Comparison of ENCODE assay signal across 17 mouse cellular contexts in the genomic region with DNA sequence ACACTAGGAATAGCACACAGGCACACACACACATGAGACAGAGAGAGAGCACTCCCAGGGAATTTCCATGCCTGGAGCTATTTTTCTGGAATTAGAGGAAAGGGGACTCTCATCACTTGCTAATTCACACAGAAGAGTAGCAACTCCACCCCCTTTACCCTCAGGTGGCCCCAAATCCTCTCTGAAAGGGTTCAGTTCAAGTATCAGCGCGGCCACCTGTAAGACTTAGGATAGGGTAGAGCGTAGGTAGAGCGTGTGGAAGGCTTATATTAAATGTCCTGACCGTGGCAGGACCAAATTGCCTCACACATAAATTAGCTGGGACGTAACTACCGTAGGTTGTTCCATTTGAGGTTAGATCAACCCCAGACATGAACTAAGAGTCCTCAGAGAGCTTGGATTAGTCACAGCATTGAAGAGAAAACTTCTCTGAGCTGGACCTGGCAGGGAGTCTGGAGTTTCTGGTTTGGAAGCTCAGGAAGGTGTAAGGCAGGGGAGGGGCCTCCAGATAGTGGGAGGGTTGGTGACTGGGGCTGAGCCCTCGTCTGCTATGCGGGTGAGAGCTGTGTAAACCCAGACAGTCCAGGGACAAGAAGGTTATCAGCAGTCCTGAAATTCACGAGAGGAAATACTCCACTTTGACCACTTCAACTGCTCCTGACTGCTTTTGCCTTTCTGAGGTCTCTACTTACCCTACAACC. TPM values are rescaled to one million over a fixed set of nuclear protein-coding genes. Genes with fewer than 3 reads are reported as not detected.
DNase-seq lines count a peak whose midpoint lies in the region; ATAC-seq lines count a peak whose summit lies in the region.
"Had no signal": no experiment of that assay in that cellular context is flagged by ENCODE, and none has a peak within 500 bp of the region (broad histone marks: within the 10 kb centered on the region; RNA-seq: fewer than 3 reads in every experiment).

No protein-coding gene starts in this region.

- H3K9ac ChIP-seq in midbrain, embryonic 13.5 days (replicated peaks), result no peak overlapping the region
- no peak overlapping the region for H3K9ac ChIP-seq in stomach, embryonic 16.5 days (ENCODE audit: low read length)

- no peak overlapping the region for H3K4me3 ChIP-seq in midbrain, embryonic 13.5 days (replicated peaks)
- no peak overlapping the region for H3K4me3 ChIP-seq in midbrain, embryonic 10.5 days
- no peak overlapping the region for H3K4me3 ChIP-seq in stomach, embryonic 16.5 days (replicated peaks; ENCODE audit: low read length)

- H3K9me3 ChIP-seq in midbrain, embryonic 13.5 days, result no peaks in the 10 kb centered on the region
- H3K9me3 ChIP-seq in midbrain, embryonic 10.5 days (replicated peaks), result no peaks in the 10 kb centered on the region
- no peaks in the 10 kb centered on the region for H3K9me3 ChIP-seq in stomach, embryonic 16.5 days (replicated peaks; ENCODE audit: control insufficient read depth, low read length)

- DNase-seq in CD4-positive, CD25-positive, alpha-beta regulatory T cell, adult 2 months (ENCODE audit: low read depth, low spot score), result peak; percentile 23
- DNase-seq in midbrain, embryonic 10.5 days (ENCODE audit: low spot score), result no peak
- DNase-seq in lung, adult 18-20 months, result peak; percentile 67 to 78
- no peak for DNase-seq in spleen, adult 18-20 months
- no peak for DNase-seq in adrenal gland, adult 8-10 months
- DNase-seq: cerebellum, adult 8-10 months; kidney, postnatal 36 days; right cerebral cortex, postnatal 25 days; thymus, adult 18-20 months had no signal

- no peak overlapping the region for H3K4me2 ChIP-seq in midbrain, embryonic 13.5 days (replicated peaks)
- H3K4me2 ChIP-seq in stomach, embryonic 16.5 days (ENCODE audit: low read depth, low read length), result no peak overlapping the region
- H3K4me2 ChIP-seq: midbrain, embryonic 11.5 days had no signal

- H3K27me3 ChIP-seq in midbrain, embryonic 13.5 days, result no peaks in the 10 kb centered on the region
- H3K27me3 ChIP-seq in midbrain, embryonic 10.5 days (ENCODE audit: low read depth, poor library complexity, severe bottlenecking), result no peaks in the 10 kb centered on the region
- no peaks in the 10 kb centered on the region for H3K27me3 ChIP-seq in stomach, embryonic 16.5 days (ENCODE audit: control insufficient read depth, insufficient read depth, low read length)
- H3K27me3 ChIP-seq: Patski had no signal

- no peak for ATAC-seq in CD4-positive, CD25-positive, alpha-beta regulatory T cell, adult 4 months
- ATAC-seq in midbrain, embryonic 13.5 days, result 0 out of 2 replicates have a peak, but pooled peaks have one; percentile 32
- ATAC-seq in stomach, embryonic 16.5 days (ENCODE audit: insufficient read depth, low FRiP score), result peak; percentile 82
- ATAC-seq: Patski had no signal

- peaks cover 70% of the 10 kb centered on the region for H3K36me3 ChIP-seq in midbrain, embryonic 13.5 days
- H3K36me3 ChIP-seq in midbrain, embryonic 10.5 days, result peaks cover 49% of the 10 kb centered on the region
- H3K36me3 ChIP-seq in stomach, embryonic 16.5 days (ENCODE audit: control insufficient read depth, insufficient read depth, low read length), result peaks cover 11% of the 10 kb centered on the region; the same call in 1 of the 2 replicates

- no peaks in the 10 kb centered on the region for H3K4me1 ChIP-seq in midbrain, embryonic 13.5 days (replicated peaks)
- H3K4me1 ChIP-seq in midbrain, embryonic 10.5 days, result 0 out of 2 replicates have a peak, but pooled peaks cover 4% of the 10 kb centered on the region
- no peaks in the 10 kb centered on the region for H3K4me1 ChIP-seq in stomach, embryonic 16.5 days (ENCODE audit: control insufficient read depth, insufficient read depth, low read length)

- WGBS in midbrain, embryonic 13.5 days, result 33% methylated on average over 10 of the region's 10 CpGs
- WGBS in midbrain, embryonic 10.5 days, result 20% methylated on average over 10 of the region's 10 CpGs
- 24% methylated on average over 10 of the region's 10 CpGs for WGBS in stomach, embryonic 16.5 days

- no peak overlapping the region for H3K27ac ChIP-seq in midbrain, embryonic 13.5 days
- no peak overlapping the region for H3K27ac ChIP-seq in midbrain, embryonic 10.5 days (replicated peaks)
- peak overlapping the region; percentile 46; the same call in 1 of the 2 replicates for H3K27ac ChIP-seq in stomach, embryonic 16.5 days (ENCODE audit: low read length)

RNA-seq across cellular contexts. Expression of gene Slc39a2, which starts 0.6 kb away (rescaled TPM):
- polyA plus RNA-seq in CD4-positive, CD25-positive, alpha-beta regulatory T cell, adult 4 months (2017; shearing (Covaris generic)), result under 1 TPM; 0.39 to 0.71 TPM
- 1.8 and 2.0 TPM in 2 replicates for polyA plus RNA-seq in midbrain, embryonic 13.5 days (2015; fragmentation: Nextera tagmentation; extraction: Ambion mirVana)
- 0.58 and 0.65 TPM in 2 replicates for polyA plus RNA-seq in midbrain, embryonic 10.5 days (2016; fragmentation: Nextera tagmentation; extraction: Ambion mirVana)
- 0.89 and 0.98 TPM in 2 replicates for polyA plus RNA-seq in stomach, embryonic 16.5 days (2015; fragmentation: Nextera tagmentation; extraction: Ambion mirVana)
- total RNA-seq in adrenal gland, adult 8-10 months (2022), result 1 to 10 TPM in 1 of 4 experiments, under 1 TPM in 3; 0.20 to 1.2 (median 0.66) TPM

RNA-seq across cellular contexts. Expression of gene Mettl17, which starts 8.6 kb away (rescaled TPM):
- polyA plus RNA-seq in CD4-positive, CD25-positive, alpha-beta regulatory T cell, adult 4 months (2017; shearing (Covaris generic)), result 10 to 100 TPM; 55.1 to 85.6 TPM
- polyA plus RNA-seq in midbrain, embryonic 13.5 days (2015; fragmentation: Nextera tagmentation; extraction: Ambion mirVana), result 82.7 and 87.6 TPM in 2 replicates
- 40.6 and 46.3 TPM in 2 replicates for polyA plus RNA-seq in midbrain, embryonic 10.5 days (2016; fragmentation: Nextera tagmentation; extraction: Ambion mirVana)
- polyA plus RNA-seq in stomach, embryonic 16.5 days (2015; fragmentation: Nextera tagmentation; extraction: Ambion mirVana), result 49.7 and 57.7 TPM in 2 replicates
- total RNA-seq in adrenal gland, adult 8-10 months (2022), result 10 to 100 TPM; 31.5 to 50.1 (median 45.6) TPM

RNA-seq across cellular contexts. Expression of gene Ndrg2, which starts 20.7 kb away (rescaled TPM):
- polyA plus RNA-seq in CD4-positive, CD25-positive, alpha-beta regulatory T cell, adult 4 months (2017; shearing (Covaris generic)), result 10 to 100 TPM; 25.0 to 38.1 TPM
- polyA plus RNA-seq in midbrain, embryonic 13.5 days (2015; fragmentation: Nextera tagmentation; extraction: Ambion mirVana), result 66.6 and 69.7 TPM in 2 replicates
- 8.4 and 11.1 TPM in 2 replicates for polyA plus RNA-seq in midbrain, embryonic 10.5 days (2016; fragmentation: Nextera tagmentation; extraction: Ambion mirVana)
- 125 and 143 TPM in 2 replicates for polyA plus RNA-seq in stomach, embryonic 16.5 days (2015; fragmentation: Nextera tagmentation; extraction: Ambion mirVana)
- 100 to 1,000 TPM; 209 to 364 (median 285) TPM for total RNA-seq in adrenal gland, adult 8-10 months (2022)

RNA-seq across cellular contexts. Expression of gene Tppp2, which starts 25.0 kb away (rescaled TPM):
- polyA plus RNA-seq in CD4-positive, CD25-positive, alpha-beta regulatory T cell, adult 4 months (2017; shearing (Covaris generic)), result not detected
- not detected in 2 replicates for polyA plus RNA-seq in midbrain, embryonic 13.5 days (2015; fragmentation: Nextera tagmentation; extraction: Ambion mirVana)
- polyA plus RNA-seq in midbrain, embryonic 10.5 days (2016; fragmentation: Nextera tagmentation; extraction: Ambion mirVana), result not detected in 2 replicates
- not detected in 2 replicates for polyA plus RNA-seq in stomach, embryonic 16.5 days (2015; fragmentation: Nextera tagmentation; extraction: Ambion mirVana)
- total RNA-seq in adrenal gland, adult 8-10 months (2022), result not detected
- total RNA-seq: left cerebral cortex, postnatal 36 days had no signal
- polyA plus RNA-seq: heart, embryonic 16.5 days; midbrain, embryonic 11.5 days; neural tube, embryonic 14.5 days; Patski had no signal

RNA-seq across cellular contexts. Expression of gene Rnase13, which starts 29.3 kb away (rescaled TPM):
- not detected for polyA plus RNA-seq in CD4-positive, CD25-positive, alpha-beta regulatory T cell, adult 4 months (2017; shearing (Covaris generic))
- not detected in 2 replicates for polyA plus RNA-seq in midbrain, embryonic 13.5 days (2015; fragmentation: Nextera tagmentation; extraction: Ambion mirVana)
- not detected in 2 replicates for polyA plus RNA-seq in midbrain, embryonic 10.5 days (2016; fragmentation: Nextera tagmentation; extraction: Ambion mirVana)
- not detected in 2 replicates for polyA plus RNA-seq in stomach, embryonic 16.5 days (2015; fragmentation: Nextera tagmentation; extraction: Ambion mirVana)
- not detected for total RNA-seq in adrenal gland, adult 8-10 months (2022)
- total RNA-seq: left cerebral cortex, postnatal 36 days had no signal
- polyA plus RNA-seq: heart, embryonic 16.5 days; midbrain, embryonic 11.5 days; neural tube, embryonic 14.5 days; Patski had no signal

Comparison
In these comparisons a context has a peak if more than half of its experiments do, and no peak if none do; other contexts are left out.
1. DNase-seq: peak in CD4-positive, CD25-positive, alpha-beta regulatory T cell, adult 2 months (single experiment) and lung, adult 18-20 months (2 of 2); none in midbrain, embryonic 10.5 days (single experiment), spleen, adult 18-20 months (0 of 2) and adrenal gland, adult 8-10 months (single experiment).